Mouse (Mus musculus) neural tube, embryonic 15.5 days (tissue): ENCODE results near the gene Tmx4. TPM values are rescaled to one million over a fixed set of nuclear protein-coding genes. Genes with fewer than 3 reads are reported as not detected.

Experiments
- ATAC-seq: fragments of 200-750 bp; cut with Nextera tagmentation; 2 replicates; pipeline ENCODE4 v1.8.0; 2017; ENCODE audit warnings: mild to moderate bottlenecking, moderate TSS enrichment, moderate library complexity; ENCODE audit not compliant: low FRiP score
- H3K27ac ChIP-seq: fragments of 300-500 bp; sonication (generic); replicated peaks from 2 replicates; pipeline ENCODE4 v1.5.1; 2015; ENCODE audit warnings: mild to moderate bottlenecking, inconsistent platforms
- H3K27me3 ChIP-seq: fragments of 300-500 bp; sonication (generic); replicated peaks from 2 replicates; pipeline ENCODE4 v1.6.1; 2015; ENCODE audit warnings: inconsistent platforms
- H3K36me3 ChIP-seq: fragments of 300-500 bp; sonication (generic); 2 replicates; pipeline ENCODE4 v1.6.1; 2015; ENCODE audit warnings: inconsistent platforms
- H3K4me1 ChIP-seq: fragments of 300-500 bp; sonication (generic); 2 replicates; pipeline ENCODE4 v1.6.1; 2015; ENCODE audit warnings: inconsistent platforms
- H3K4me2 ChIP-seq: fragments of 300-500 bp; sonication (generic); 2 replicates; pipeline ENCODE4 v1.6.1; 2015; ENCODE audit warnings: inconsistent platforms, mild to moderate bottlenecking, moderate library complexity
- H3K4me3 ChIP-seq: fragments of 300-500 bp; sonication (generic); replicated peaks from 2 replicates; pipeline ENCODE4 v1.5.1; 2015; ENCODE audit warnings: mild to moderate bottlenecking, inconsistent platforms
- H3K9ac ChIP-seq: fragments of 300-500 bp; sonication (generic); replicated peaks from 2 replicates; pipeline ENCODE4 v1.6.1; 2015; ENCODE audit warnings: mild to moderate bottlenecking, inconsistent platforms
- H3K9me3 ChIP-seq: fragments of 300-500 bp; sonication (generic); replicated peaks from 2 replicates; pipeline ENCODE4 v1.6.1; 2016; ENCODE audit warnings: inconsistent platforms
- WGBS: fragments of 180-500 bp; shearing (Covaris S2); methylation state at CpG from one replicate; pipeline ENCODE4 v1.1.7; 2015; ENCODE audit warnings: mixed read lengths; 5-methylcytosine and 5-hydroxymethylcytosine counted together
- polyA plus RNA-seq: library from polyadenylated mRNA; unstranded; fragments of >200 nt; fragmentation: Nextera tagmentation; extraction: Ambion mirVana; gene quantifications from 2 replicates; pipeline ENCODE4 v1.2.1, GENCODE M21; 2015

The Tmx4 gene
- polyA plus RNA-seq, 1 experiment from 2014 or later = 95.1 TPM

- no peak overlapping the region for H3K4me3 ChIP-seq
- H3K9ac ChIP-seq = no peak overlapping the region
Measured at GRCm38 (mm10) chr2:134552358-134552757, 91.6 kb downstream of the Tmx4 start.

GRCm38 (mm10) chr2:134549770-134550169 lies 94.2 kb downstream of the Tmx4 start:
- no peaks in the 10 kb centered on the region for H3K27me3 ChIP-seq
- no peak overlapping the region for H3K9ac ChIP-seq
- H3K27ac ChIP-seq = no peak overlapping the region
- H3K9me3 ChIP-seq = no peaks in the 10 kb centered on the region
- H3K4me2 ChIP-seq = no peak overlapping the region
- no peaks in the 10 kb centered on the region for H3K36me3 ChIP-seq
- ATAC-seq = no peak
- 22% methylated on average over 4 of the region's 4 CpGs for WGBS
- no peaks in the 10 kb centered on the region for H3K4me1 ChIP-seq
- H3K4me3 ChIP-seq = no peak overlapping the region

More at GRCm38 (mm10) chr2:134552358-134552757, 91.6 kb downstream of the Tmx4 start:
- Histone ChIP-seq H3K4me2 (no peak overlapping the region), H3K9me3 (no peaks in the 10 kb centered on the region), H3K4me1 (no peaks in the 10 kb centered on the region), H3K36me3 (no peaks in the 10 kb centered on the region), H3K27me3 (no peaks in the 10 kb centered on the region), H3K27ac (no peak overlapping the region)
- no peak for ATAC-seq

DNA sequence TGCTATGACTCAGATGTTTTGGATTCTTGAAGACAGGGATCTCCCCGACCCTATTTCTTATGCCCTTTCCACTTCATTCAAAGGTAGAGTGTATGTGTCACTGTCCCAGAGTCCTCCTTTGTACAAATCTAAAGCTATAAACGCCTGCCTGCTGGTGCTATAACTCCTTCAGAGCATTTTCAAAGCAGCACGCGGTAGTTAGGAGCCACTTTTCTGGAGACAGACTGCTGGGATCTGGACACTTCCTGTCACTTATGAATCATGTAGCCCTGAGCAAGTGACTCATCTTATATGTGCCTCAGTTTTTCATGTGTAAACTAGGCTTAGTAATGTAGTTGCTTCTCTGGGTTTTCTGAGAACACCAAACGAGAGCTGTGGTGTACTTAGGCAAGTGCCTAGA lies 98.8 kb downstream of the Tmx4 start:
- H3K4me2 ChIP-seq = no peak overlapping the region
- H3K9ac ChIP-seq = no peak overlapping the region
- H3K9me3 ChIP-seq = no peaks in the 10 kb centered on the region
- H3K4me3 ChIP-seq = no peak overlapping the region
- H3K4me1 ChIP-seq = no peaks in the 10 kb centered on the region
- 52% methylated on average over 5 of the region's 5 CpGs for WGBS
- no peaks in the 10 kb centered on the region for H3K27me3 ChIP-seq
- H3K27ac ChIP-seq = no peak overlapping the region
- no peaks in the 10 kb centered on the region for H3K36me3 ChIP-seq
- ATAC-seq = no peak

GRCm38 (mm10) chr2:134544321-134545065 lies 99.5 kb downstream of the Tmx4 start:
- no peaks in the 10 kb centered on the region for H3K9me3 ChIP-seq
- H3K9ac ChIP-seq = no peak overlapping the region
- H3K27me3 ChIP-seq = no peaks in the 10 kb centered on the region
- 75% methylated on average over 8 of the region's 8 CpGs for WGBS
- no peak overlapping the region for H3K27ac ChIP-seq
- no peaks in the 10 kb centered on the region for H3K4me1 ChIP-seq
- no peak overlapping the region for H3K4me3 ChIP-seq
- no peak overlapping the region for H3K4me2 ChIP-seq
- ATAC-seq = no peak
- H3K36me3 ChIP-seq = no peaks in the 10 kb centered on the region

Other genes starting within 250 kb of the Tmx4 start
- gene Hao1, start 89.8 kb downstream of the Tmx4 start, polyA plus RNA-seq = not detected in 2 replicates
- gene Plcb1, start 141.9 kb upstream of the Tmx4 start, polyA plus RNA-seq = 69.0 and 81.5 TPM in 2 replicates